Mouse (Mus musculus) forebrain, embryonic 11.5 days (tissue): Measurements from ENCODE around the gene Satl1. TPM values are rescaled to one million over a fixed set of nuclear protein-coding genes. Genes with fewer than 3 reads are reported as not detected.
"Not testable (repeated sequence)": the region's sequence is repeated elsewhere in the genome, so short reads cannot be mapped to it uniquely, and the experiment has no call there.

Experiments used
- ATAC-seq: fragments of 200-750 bp; cut with Nextera tagmentation; replicated peaks from 2 replicates; pipeline ENCODE4 v1.8.0; 2017; ENCODE audit warnings: moderate TSS enrichment; ENCODE audit not compliant: low FRiP score
- DNase-seq: peaks from one replicate; pipeline ENCODE4 v3.0.0-alpha.2; 2017; ENCODE audit warnings: low spot score
- H3K27ac ChIP-seq: fragments of 300-500 bp; sonication (generic); 2 replicates; pipeline ENCODE4 v1.5.1; 2014; ENCODE audit warnings: low read depth, low read length
- H3K27me3 ChIP-seq: fragments of 300-500 bp; sonication (generic); 2 replicates; pipeline ENCODE4 v1.6.1; 2014; ENCODE audit warnings: mild to moderate bottlenecking, low read length, mixed read lengths; ENCODE audit not compliant: control insufficient read depth, insufficient read depth
- H3K36me3 ChIP-seq: fragments of 300-500 bp; sonication (generic); 2 replicates; pipeline ENCODE4 v1.6.1; 2014; ENCODE audit warnings: mild to moderate bottlenecking, low read length, moderate library complexity, mixed read lengths; ENCODE audit not compliant: control insufficient read depth, insufficient read depth
- H3K4me1 ChIP-seq: fragments of 300-500 bp; sonication (generic); replicated peaks from 2 replicates; pipeline ENCODE4 v1.6.1; 2014; ENCODE audit warnings: low read length, mixed read lengths; ENCODE audit not compliant: control insufficient read depth, insufficient read depth
- H3K4me2 ChIP-seq: fragments of 300-500 bp; sonication (generic); 2 replicates; pipeline ENCODE4 v1.6.1; 2014; ENCODE audit warnings: low read depth, mild to moderate bottlenecking, low read length, moderate library complexity, mixed read lengths; ENCODE audit not compliant: severe bottlenecking
- H3K4me3 ChIP-seq: fragments of 300-500 bp; sonication (generic); 2 replicates; pipeline ENCODE4 v1.5.1; 2014; ENCODE audit warnings: low read depth, low read length
- H3K9ac ChIP-seq: fragments of 300-500 bp; sonication (generic); 2 replicates; pipeline ENCODE4 v1.6.1; 2014; ENCODE audit warnings: low read length
- H3K9me3 ChIP-seq: fragments of 300-500 bp; sonication (generic); 2 replicates; pipeline ENCODE4 v1.6.1; 2016; ENCODE audit warnings: low read length, mixed read lengths; ENCODE audit not compliant: control insufficient read depth
- WGBS: fragments of 180-500 bp; shearing (Covaris S2); extraction: QIAGEN DNeasy Blood & Tissue Kit; methylation state at CpG from one replicate; pipeline ENCODE4 v1.1.7; 2014; 5-methylcytosine and 5-hydroxymethylcytosine counted together
- polyA plus RNA-seq: library from polyadenylated mRNA; unstranded; fragments of >200 nt; fragmentation: Nextera tagmentation; extraction: Ambion mirVana; gene quantifications from 2 replicates; pipeline ENCODE4 v1.2.1, GENCODE M21; 2014

The Satl1 gene
- not detected in 2 replicates for polyA plus RNA-seq

DNA sequence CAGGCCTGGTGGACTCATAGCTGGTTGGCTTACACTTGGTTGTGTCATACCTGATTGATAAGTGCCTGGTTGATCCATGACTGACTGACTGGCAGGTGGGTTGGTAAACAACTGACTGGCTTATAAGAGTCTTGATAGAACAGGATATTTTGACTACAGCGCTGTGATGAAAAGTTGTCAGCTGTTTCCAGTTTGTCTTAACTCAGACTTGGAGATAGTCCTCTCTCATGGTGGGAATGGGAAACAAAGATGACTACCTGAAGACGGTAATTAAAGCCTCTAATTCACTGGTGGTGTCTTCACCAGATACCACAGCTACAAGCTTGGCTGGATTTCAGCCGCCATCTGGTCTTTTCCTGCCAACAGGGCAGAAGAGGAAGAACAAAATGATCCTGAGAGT lies at the start of gene Satl1:
Gene Satl1 (minus strand): TSS at position 101 of the 400 bp plus-strand sequence.
- 96% methylated on average over 3 of the region's 3 CpGs for WGBS
- Histone ChIP-seq H3K27me3 (no peaks in the 10 kb centered on the region), H3K4me1 (no peaks in the 10 kb centered on the region), H3K9me3 (no peaks in the 10 kb centered on the region), H3K9ac (no peak within 1 kb of the TSS), H3K4me3 (no peak within 1 kb of the TSS), H3K4me2 (no peak within 1 kb of the TSS), H3K36me3 (no peaks in the 10 kb centered on the region), H3K27ac (no peak within 1 kb of the TSS)
- ATAC-seq (no peak), DNase-seq (no peak)

GRCm38 (mm10) chrX:112438064-112438463 lies 31.5 kb upstream of the Satl1 start:
- Histone ChIP-seq H3K4me2 (no peak overlapping the region), H3K27ac (no peak overlapping the region), H3K4me1 (no peaks in the 10 kb centered on the region), H3K9me3 (no peaks in the 10 kb centered on the region), H3K27me3 (no peaks in the 10 kb centered on the region), H3K9ac (no peak overlapping the region), H3K36me3 (no peaks in the 10 kb centered on the region), H3K4me3 (no peak overlapping the region)
- 84% methylated on average over 2 of the region's 2 CpGs for WGBS
- no peak for ATAC-seq
- DNase-seq, result no peak

DNA sequence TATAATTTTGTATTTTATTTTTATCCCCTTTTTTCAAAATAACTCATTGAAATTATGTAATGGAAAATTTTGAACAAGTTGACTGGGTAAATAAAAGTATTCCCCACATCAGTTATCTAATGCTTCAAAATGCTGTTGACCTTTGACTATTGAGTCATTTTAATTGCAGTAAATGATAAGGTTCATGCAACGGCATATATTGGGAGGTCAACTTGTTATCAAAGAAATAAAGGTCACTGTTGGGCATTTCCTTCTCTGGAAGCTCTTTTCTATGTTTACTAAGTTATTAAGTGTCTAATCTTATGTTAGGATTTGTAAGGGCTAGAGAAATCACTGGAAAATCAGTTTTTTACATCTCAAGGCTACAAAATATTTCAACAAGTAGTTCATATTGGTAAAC lies 31.0 kb upstream of the Satl1 start:
- WGBS, result 88% methylated on average over 1 of the region's 1 CpGs
- H3K4me1 ChIP-seq, result no peaks in the 10 kb centered on the region
- H3K4me3 ChIP-seq, result no peak overlapping the region
- H3K27ac ChIP-seq, result no peak overlapping the region
- H3K9ac ChIP-seq, result no peak overlapping the region
- no peaks in the 10 kb centered on the region for H3K27me3 ChIP-seq
- H3K9me3 ChIP-seq, result no peaks in the 10 kb centered on the region
- DNase-seq (no peak), ATAC-seq (no peak)
- H3K36me3 ChIP-seq, result no peaks in the 10 kb centered on the region
- H3K4me2 ChIP-seq, result no peak overlapping the region

DNA sequence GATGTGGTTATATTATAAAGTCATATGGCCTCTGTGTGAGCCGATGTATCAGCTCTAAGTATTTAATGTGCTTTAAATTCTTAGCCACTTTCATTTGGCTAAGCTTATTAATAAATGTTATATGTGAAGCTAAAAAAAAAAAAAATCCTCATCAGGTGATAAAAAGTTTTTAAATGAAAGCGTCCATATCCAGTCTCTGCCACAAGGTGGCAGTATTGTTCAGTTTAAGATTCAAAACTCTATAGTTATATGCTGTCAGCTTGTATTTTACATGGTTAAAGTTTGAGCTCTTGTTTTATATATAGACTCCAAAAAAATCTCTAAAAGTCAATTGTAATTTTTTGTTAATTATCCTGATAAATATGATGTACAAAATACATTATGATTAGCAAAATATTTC lies 16.4 kb upstream of the Satl1 start:
- not testable (repeated sequence) for ATAC-seq, H3K27ac ChIP-seq, H3K4me3 ChIP-seq, H3K9ac ChIP-seq, H3K27me3 ChIP-seq, H3K4me2 ChIP-seq, H3K9me3 ChIP-seq, H3K36me3 ChIP-seq, H3K4me1 ChIP-seq, DNase-seq
- WGBS, result 55% methylated on average over 2 of the region's 2 CpGs

- Histone ChIP-seq H3K9ac (no peak overlapping the region), H3K4me2 (no peak overlapping the region), H3K36me3 (no peaks in the 10 kb centered on the region), H3K9me3 (no peaks in the 10 kb centered on the region), H3K4me1 (no peaks in the 10 kb centered on the region), H3K4me3 (no peak overlapping the region), H3K27me3 (no peaks in the 10 kb centered on the region), H3K27ac (no peak overlapping the region)
- 80% methylated on average over 2 of the region's 2 CpGs for WGBS
- no peak for DNase-seq
- no peak for ATAC-seq
Observed at GRCm38 (mm10) chrX:112412309-112412708, 5.7 kb upstream of the Satl1 start.

GRCm38 (mm10) chrX:112370577-112371410 lies 35.8 kb downstream of the Satl1 start:
- not testable (repeated sequence) for H3K36me3 ChIP-seq, H3K27ac ChIP-seq, H3K27me3 ChIP-seq, H3K4me2 ChIP-seq, H3K9ac ChIP-seq, H3K4me3 ChIP-seq, H3K9me3 ChIP-seq, H3K4me1 ChIP-seq
- 87% methylated on average over 5 of the region's 5 CpGs for WGBS
- DNase-seq, result peak; percentile 69
- ATAC-seq, result peak; percentile 100

DNA sequence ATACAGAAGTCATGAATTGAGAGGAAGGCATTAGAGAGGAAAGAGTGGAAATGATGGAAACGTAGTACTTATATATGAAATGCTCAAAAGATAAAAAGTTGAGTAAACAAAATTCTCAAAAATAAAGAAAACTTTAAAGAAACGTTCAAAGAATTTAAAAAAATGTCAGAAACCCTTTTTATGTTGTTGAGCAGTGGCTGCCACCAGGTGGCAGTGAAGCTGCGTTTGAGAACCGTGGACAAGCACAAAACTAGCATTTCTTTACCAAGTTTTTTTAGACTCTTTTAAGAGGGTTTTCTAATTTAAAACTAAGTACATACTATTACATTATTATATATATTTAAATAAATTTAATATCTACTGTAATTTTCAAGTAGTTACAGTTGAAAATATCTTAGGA lies 38.2 kb downstream of the Satl1 start:
- Histone ChIP-seq H3K36me3 (no peaks in the 10 kb centered on the region; the same call in 1 of the 2 replicates), H3K27me3 (no peaks in the 10 kb centered on the region), H3K9ac (no peak overlapping the region), H3K4me2 (no peak overlapping the region), H3K9me3 (peaks cover 4% of the 10 kb centered on the region), H3K4me1 (no peaks in the 10 kb centered on the region), H3K27ac (no peak overlapping the region), H3K4me3 (no peak overlapping the region)
- ATAC-seq, result no peak
- WGBS, result 46% methylated on average over 4 of the region's 4 CpGs
- no peak for DNase-seq

- WGBS, result 40% methylated on average over 3 of the region's 3 CpGs
- Histone ChIP-seq H3K4me2 (no peak overlapping the region), H3K9me3 (no peaks in the 10 kb centered on the region), H3K4me3 (no peak overlapping the region), H3K27ac (no peak overlapping the region), H3K27me3 (no peaks in the 10 kb centered on the region), H3K9ac (no peak overlapping the region), H3K36me3 (no peaks in the 10 kb centered on the region), H3K4me1 (no peaks in the 10 kb centered on the region)
- DNase-seq (no peak), ATAC-seq (no peak)
Observed at GRCm38 (mm10) chrX:112348395-112348791, 58.2 kb downstream of the Satl1 start.
